Mouse (Mus musculus) layer of hippocampus, adult 9-10 months (tissue): ENCODE results near the gene Arhgap23.

Experiments
- DNase-seq: peaks from one replicate; pipeline ENCODE4 v3.0.0; 2022; ENCODE audit warnings: low spot score

Arhgap23 gene

GRCm38 (mm10) chr11:97534442-97535307 lies 119.3 kb downstream of the Arhgap23 start:
- DNase-seq, result no peak

GRCm38 (mm10) chr11:97535308-97535630 lies 119.9 kb downstream of the Arhgap23 start:
- no peak for DNase-seq

GRCm38 (mm10) chr11:97535660-97536059 lies 120.3 kb downstream of the Arhgap23 start:
- no peak for DNase-seq

- DNase-seq, result no peak
Measured at GRCm38 (mm10) chr11:97536083-97536747, 120.9 kb downstream of the Arhgap23 start.

- no peak for DNase-seq
Measured at GRCm38 (mm10) chr11:97536835-97537579, 121.7 kb downstream of the Arhgap23 start.

GRCm38 (mm10) chr11:97537580-97538089 lies 122.3 kb downstream of the Arhgap23 start:
- no peak for DNase-seq

- DNase-seq, result no peak
Measured at GRCm38 (mm10) chr11:97539622-97540021, 124.3 kb downstream of the Arhgap23 start.

- no peak for DNase-seq
Measured at GRCm38 (mm10) chr11:97540136-97540535, 124.8 kb downstream of the Arhgap23 start.

- no peak for DNase-seq
Measured at GRCm38 (mm10) chr11:97540604-97541003, 125.3 kb downstream of the Arhgap23 start.

- DNase-seq, result no peak
Measured at GRCm38 (mm10) chr11:97542171-97543150, 127.1 kb downstream of the Arhgap23 start.

GRCm38 (mm10) chr11:97543181-97543733 lies 127.9 kb downstream of the Arhgap23 start:
- DNase-seq, result no peak

- DNase-seq, result no peak
Measured at GRCm38 (mm10) chr11:97543883-97544282, 128.6 kb downstream of the Arhgap23 start.

- DNase-seq, result no peak
Measured at GRCm38 (mm10) chr11:97545808-97546560, 130.7 kb downstream of the Arhgap23 start.

GRCm38 (mm10) chr11:97546804-97547411 lies 131.6 kb downstream of the Arhgap23 start:
- DNase-seq, result no peak

GRCm38 (mm10) chr11:97547957-97548706 lies 132.8 kb downstream of the Arhgap23 start:
- no peak for DNase-seq

- no peak for DNase-seq
Measured at GRCm38 (mm10) chr11:97548757-97549156, 133.4 kb downstream of the Arhgap23 start.
